Mouse (Mus musculus): ENCODE measurements around the gene Spef1. TPM values are rescaled to one million over a fixed set of nuclear protein-coding genes. Genes with fewer than 3 reads are reported as not detected.
A peak's percentile ranks its signal among the peaks of the same experiment; 100 is the strongest.

Spef1 gene
- polyA plus RNA-seq, 1 experiment, result 8.4 TPM

GRCm38 (mm10) chr2:131208356-131208755 is 21.3 kb upstream of the Spef1 start:
- TF ChIP-seq CTCF (IDR thresholded peaks at IDR 0.05; ENCODE audit: extremely low read depth, insufficient read depth, low read length) (no peak), POLR2A (IDR thresholded peaks at IDR 0.05; ENCODE audit: extremely low read depth, insufficient read depth, low read length) (no peak)
- Histone ChIP-seq H3K4me1 (ENCODE audit: control insufficient read depth, insufficient read depth, low read length) (peaks cover 5% of the 10 kb centered on the region), H3K4me3 (ENCODE audit: insufficient read depth, low read length) (no peak overlapping the region), H3K27ac (ENCODE audit: insufficient read depth, low read length) (no peak overlapping the region)

DNA sequence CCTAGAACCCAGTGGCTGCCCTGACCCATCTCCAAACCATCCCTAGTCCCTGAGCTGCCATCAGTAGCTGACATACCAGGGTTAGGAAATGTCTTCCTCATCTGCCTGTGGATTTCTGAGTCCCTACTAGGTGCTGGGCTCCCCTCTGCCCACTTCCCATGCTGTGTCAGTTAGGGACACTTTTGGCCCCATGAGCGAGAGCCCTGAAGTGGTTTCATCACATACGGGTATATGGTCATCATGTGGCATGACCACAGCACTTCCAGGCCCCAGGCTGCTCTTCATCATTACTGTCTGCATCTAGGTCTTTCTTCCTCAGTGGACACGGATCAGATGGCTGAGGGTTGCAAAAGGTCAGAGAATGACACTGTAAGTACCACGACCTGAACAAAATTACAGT is 19.7 kb upstream of the Spef1 start, which contains the start of gene Ap5s1:
TSS of gene Ap5s1 (plus strand) at position 301 of the 400 bp plus-strand sequence.
- no peak for TF ChIP-seq CTCF (IDR thresholded peaks at IDR 0.05; ENCODE audit: extremely low read depth, insufficient read depth, low read length)
- no peak for TF ChIP-seq POLR2A (IDR thresholded peaks at IDR 0.05; ENCODE audit: extremely low read depth, insufficient read depth, low read length)

DNA sequence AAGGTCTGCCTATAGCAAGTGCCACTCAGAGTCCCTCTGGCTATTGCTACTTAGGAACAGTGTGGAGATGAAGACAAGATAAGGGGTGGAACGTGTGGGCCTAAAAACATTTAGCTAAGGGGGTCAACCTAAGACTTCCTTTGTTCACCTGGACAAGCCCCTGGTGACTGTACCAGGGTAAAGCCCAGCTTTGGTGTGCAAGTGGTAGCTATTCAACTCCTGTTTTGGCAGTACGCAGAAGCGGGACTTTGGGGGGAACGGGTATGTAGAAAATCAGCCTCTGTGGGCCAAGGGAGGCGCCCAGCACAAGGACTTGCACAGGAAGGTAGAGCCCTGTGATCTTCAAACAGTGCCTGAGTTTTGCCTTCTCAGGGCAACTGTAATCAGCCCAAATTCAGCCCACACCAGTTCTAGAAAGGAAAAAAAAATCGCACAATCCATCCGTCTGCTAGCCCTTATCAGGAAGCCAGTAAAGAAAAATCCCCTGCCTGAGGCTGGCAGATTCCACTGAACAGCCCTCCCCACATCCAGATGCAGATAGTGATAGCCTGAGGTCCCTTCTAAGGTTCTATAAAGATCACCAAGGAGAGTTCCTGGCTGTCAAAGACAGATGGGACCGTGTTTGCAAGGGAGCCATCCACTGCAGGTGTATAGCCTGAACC is 18.6 kb upstream of the Spef1 start:
- no peak for TF ChIP-seq POLR2A (IDR thresholded peaks at IDR 0.05; ENCODE audit: extremely low read depth, insufficient read depth, low read length)
- TF ChIP-seq CTCF (IDR thresholded peaks at IDR 0.05; ENCODE audit: extremely low read depth, insufficient read depth, low read length), result no peak
- no peak overlapping the region for H3K4me3 ChIP-seq (ENCODE audit: insufficient read depth, low read length)
- no peaks in the 10 kb centered on the region; the same call in 1 of the 2 replicates for H3K4me1 ChIP-seq (ENCODE audit: control insufficient read depth, insufficient read depth, low read length)
- H3K27ac ChIP-seq (ENCODE audit: insufficient read depth, low read length), result no peak overlapping the region

More for the DNA sequence above, 19.7 kb upstream of the Spef1 start, which contains the start of gene Ap5s1:
- Histone ChIP-seq H3K4me3 (ENCODE audit: insufficient read depth, low read length) (no peak within 1 kb of the TSS), H3K27ac (ENCODE audit: insufficient read depth, low read length) (no peak within 1 kb of the TSS), H3K4me1 (ENCODE audit: control insufficient read depth, insufficient read depth, low read length) (peaks cover 3% of the 10 kb centered on the region)

DNA sequence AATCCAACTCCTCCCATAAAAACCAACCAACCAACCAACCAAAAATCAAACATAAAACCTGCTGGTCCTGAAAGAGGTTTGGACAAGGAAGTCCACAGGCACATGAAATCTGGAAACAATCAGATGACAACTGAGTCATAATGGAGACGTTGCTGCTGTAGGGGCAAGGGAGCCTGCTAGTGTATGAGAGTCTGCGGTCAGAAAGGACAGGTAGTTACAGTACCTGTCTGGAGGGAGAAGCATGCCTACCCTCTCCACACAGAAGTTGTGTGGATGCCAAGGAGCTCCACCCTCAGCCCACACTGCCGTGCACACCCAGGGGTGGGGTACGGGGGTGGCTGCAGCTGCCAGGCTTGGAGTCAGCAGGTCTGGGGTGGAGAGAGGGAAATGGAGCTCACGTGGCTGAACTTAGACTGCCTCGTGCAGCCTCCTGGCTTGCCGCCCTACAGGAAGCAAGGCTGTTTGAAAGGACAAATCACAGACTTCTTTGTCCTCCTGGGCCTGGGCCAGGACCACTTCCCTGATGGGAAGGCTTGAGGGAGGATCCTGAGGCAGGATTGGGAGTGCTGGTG is 17.4 kb upstream of the Spef1 start:
- H3K27ac ChIP-seq (ENCODE audit: insufficient read depth, low read length), result peak overlapping the region; percentile 46
- no peak overlapping the region for H3K4me3 ChIP-seq (ENCODE audit: insufficient read depth, low read length)
- TF ChIP-seq CTCF (IDR thresholded peaks at IDR 0.05; ENCODE audit: extremely low read depth, insufficient read depth, low read length) (no peak), POLR2A (IDR thresholded peaks at IDR 0.05; ENCODE audit: extremely low read depth, insufficient read depth, low read length) (no peak)
- no peaks in the 10 kb centered on the region for H3K4me1 ChIP-seq (ENCODE audit: control insufficient read depth, insufficient read depth, low read length)

GRCm38 (mm10) chr2:131203816-131204409 is 16.8 kb upstream of the Spef1 start:
- no peak overlapping the region for H3K4me3 ChIP-seq (ENCODE audit: insufficient read depth, low read length)
- TF ChIP-seq POLR2A (IDR thresholded peaks at IDR 0.05; ENCODE audit: extremely low read depth, insufficient read depth, low read length) (no peak), CTCF (IDR thresholded peaks at IDR 0.05; ENCODE audit: extremely low read depth, insufficient read depth, low read length) (no peak)
- no peaks in the 10 kb centered on the region for H3K4me1 ChIP-seq (ENCODE audit: control insufficient read depth, insufficient read depth, low read length)
- H3K27ac ChIP-seq (ENCODE audit: insufficient read depth, low read length), result no peak overlapping the region

GRCm38 (mm10) chr2:131201262-131201661 is 14.2 kb upstream of the Spef1 start:
- TF ChIP-seq CTCF (IDR thresholded peaks at IDR 0.05; ENCODE audit: extremely low read depth, insufficient read depth, low read length), result no peak
- no peak for TF ChIP-seq POLR2A (IDR thresholded peaks at IDR 0.05; ENCODE audit: extremely low read depth, insufficient read depth, low read length)
- H3K4me1 ChIP-seq (ENCODE audit: control insufficient read depth, insufficient read depth, low read length), result no peaks in the 10 kb centered on the region
- H3K4me3 ChIP-seq (ENCODE audit: insufficient read depth, low read length), result no peak overlapping the region
- no peak overlapping the region for H3K27ac ChIP-seq (ENCODE audit: insufficient read depth, low read length)

DNA sequence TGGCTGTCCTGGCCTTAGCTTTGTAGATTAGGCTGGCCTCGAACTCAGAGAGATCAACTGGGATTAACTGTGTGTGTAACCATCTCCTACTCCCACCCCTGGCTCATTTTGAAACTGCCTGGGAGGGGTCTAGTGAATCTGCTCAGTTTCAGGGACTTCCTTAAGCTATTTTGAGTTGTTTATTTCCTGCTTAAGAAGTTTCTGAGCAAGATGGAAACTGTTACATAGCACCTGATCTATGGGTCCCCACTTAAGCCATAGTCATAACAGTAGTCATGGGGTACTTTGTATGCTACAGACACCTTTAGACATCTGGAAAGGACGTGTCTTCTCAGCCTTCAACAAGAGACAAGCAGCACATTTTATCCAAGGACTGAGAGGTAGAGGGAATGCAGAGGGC is 13.6 kb upstream of the Spef1 start:
- TF ChIP-seq CTCF (IDR thresholded peaks at IDR 0.05; ENCODE audit: extremely low read depth, insufficient read depth, low read length) (no peak), POLR2A (IDR thresholded peaks at IDR 0.05; ENCODE audit: extremely low read depth, insufficient read depth, low read length) (no peak)
- no peak overlapping the region for H3K4me3 ChIP-seq (ENCODE audit: insufficient read depth, low read length)
- no peak overlapping the region for H3K27ac ChIP-seq (ENCODE audit: insufficient read depth, low read length)
- no peaks in the 10 kb centered on the region for H3K4me1 ChIP-seq (ENCODE audit: control insufficient read depth, insufficient read depth, low read length)

DNA sequence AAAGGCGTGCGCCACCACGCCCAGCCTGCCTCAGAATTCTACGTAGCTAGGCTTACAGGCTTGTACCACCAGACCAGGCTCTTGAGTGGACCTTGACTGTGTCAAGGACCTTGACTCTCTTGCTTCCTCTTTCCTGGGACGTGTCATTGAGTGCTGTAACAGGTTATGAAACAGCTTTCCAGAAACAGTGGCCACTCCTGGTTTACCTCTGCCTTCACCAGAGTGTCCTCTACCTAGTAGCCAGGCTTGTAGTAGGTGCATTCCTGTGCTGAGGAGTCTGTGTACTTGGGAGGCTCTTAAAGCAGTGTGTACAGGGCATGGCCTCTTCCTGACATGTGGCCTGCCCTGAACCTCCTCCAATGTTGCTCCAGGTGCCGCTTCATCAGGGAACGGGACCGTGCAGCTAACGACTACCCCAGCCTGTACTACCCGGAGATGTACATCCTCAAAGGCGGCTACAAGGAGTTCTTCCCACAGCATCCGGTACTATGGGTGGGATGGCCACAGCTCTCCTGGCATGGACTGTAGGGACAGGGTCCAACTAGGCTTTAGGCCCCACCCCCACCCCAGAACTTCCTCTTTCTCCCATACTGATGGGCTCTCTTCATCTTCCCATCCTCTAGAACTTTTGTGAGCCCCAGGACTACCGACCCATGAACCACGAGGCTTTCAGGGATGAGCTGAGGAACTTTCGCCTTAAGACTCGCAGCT is 9.7 kb upstream of the Spef1 start:
- TF ChIP-seq POLR2A (IDR thresholded peaks at IDR 0.05; ENCODE audit: extremely low read depth, insufficient read depth, low read length) (no peak), CTCF (IDR thresholded peaks at IDR 0.05; ENCODE audit: extremely low read depth, insufficient read depth, low read length) (no peak)
- Histone ChIP-seq H3K4me3 (ENCODE audit: insufficient read depth, low read length) (no peak overlapping the region), H3K4me1 (ENCODE audit: control insufficient read depth, insufficient read depth, low read length) (no peaks in the 10 kb centered on the region), H3K27ac (ENCODE audit: insufficient read depth, low read length) (no peak overlapping the region)

DNA sequence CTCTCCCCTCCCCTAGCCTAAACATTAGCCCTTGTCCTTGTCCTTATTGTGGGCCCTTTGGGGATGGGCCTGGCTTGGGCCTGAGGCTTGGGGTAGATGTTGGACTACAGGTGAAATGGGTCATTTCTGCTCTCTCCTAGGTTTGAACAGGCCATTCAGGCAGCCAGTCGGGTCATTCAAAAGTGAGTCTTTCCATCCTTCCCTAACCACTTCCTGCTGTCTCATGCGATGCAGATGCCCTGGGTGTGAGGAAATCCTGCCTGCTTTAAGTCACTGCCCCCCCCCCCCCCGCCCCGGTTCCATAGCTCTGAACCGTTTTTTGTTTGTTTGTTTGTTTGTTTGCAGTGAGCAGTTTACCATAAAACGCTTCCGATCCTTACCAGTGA is 3.9 kb upstream of the Spef1 start:
- peaks cover 7% of the 10 kb centered on the region for H3K4me1 ChIP-seq (ENCODE audit: control insufficient read depth, insufficient read depth, low read length)
- H3K4me3 ChIP-seq (ENCODE audit: insufficient read depth, low read length), result no peak overlapping the region
- TF ChIP-seq CTCF (IDR thresholded peaks at IDR 0.05; ENCODE audit: extremely low read depth, insufficient read depth, low read length) (no peak), POLR2A (IDR thresholded peaks at IDR 0.05; ENCODE audit: extremely low read depth, insufficient read depth, low read length) (no peak)
- no peak overlapping the region for H3K27ac ChIP-seq (ENCODE audit: insufficient read depth, low read length)

Measured in cortical plate, adult 2 months (tissue).